Mouse (Mus musculus) gonadal fat pad, adult 2 months (tissue): Measurements from ENCODE around the gene Olfr150. TPM values are rescaled to one million over a fixed set of nuclear protein-coding genes. Genes with fewer than 3 reads are reported as not detected.
"Not testable (repeated sequence)": the region's sequence is repeated elsewhere in the genome, so short reads cannot be mapped to it uniquely, and the experiment has no call there.

Source experiments
- DNase-seq: peaks from one replicate; pipeline ENCODE4 v3.0.0-alpha.2; 2012; ENCODE audit warnings: low read depth
- polyA plus RNA-seq: library from polyadenylated mRNA; depleted of rRNA; stranded (reverse); fragments of >200 nt; gene quantifications from 2 replicates; pipeline ENCODE4 v1.2.3, GENCODE M21; 2012; rRNA removed

The Olfr150 gene
- polyA plus RNA-seq = not detected in 2 replicates

DNA sequence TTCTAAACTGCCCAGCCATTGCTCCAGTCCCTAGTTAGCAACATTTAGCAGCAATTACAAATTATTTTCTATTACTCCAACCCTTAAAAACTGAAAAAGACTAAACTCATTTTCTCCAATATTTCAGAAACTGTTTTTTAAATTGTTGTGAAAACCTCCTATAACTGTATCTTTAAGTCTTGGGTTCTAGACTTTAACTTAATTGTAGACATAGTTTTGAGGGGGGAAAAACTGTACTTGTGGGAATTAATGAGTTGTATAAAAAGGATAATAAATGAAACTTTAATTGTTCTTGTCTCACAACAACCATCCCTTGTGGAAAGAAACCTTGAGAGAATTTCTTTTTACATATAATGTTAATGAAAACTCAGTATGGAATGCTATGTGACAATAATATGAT, at the start of gene Olfr150:
Olfr150 (plus strand) TSS at position 301 of the 400 bp plus-strand sequence.
- no peak for DNase-seq

DNA sequence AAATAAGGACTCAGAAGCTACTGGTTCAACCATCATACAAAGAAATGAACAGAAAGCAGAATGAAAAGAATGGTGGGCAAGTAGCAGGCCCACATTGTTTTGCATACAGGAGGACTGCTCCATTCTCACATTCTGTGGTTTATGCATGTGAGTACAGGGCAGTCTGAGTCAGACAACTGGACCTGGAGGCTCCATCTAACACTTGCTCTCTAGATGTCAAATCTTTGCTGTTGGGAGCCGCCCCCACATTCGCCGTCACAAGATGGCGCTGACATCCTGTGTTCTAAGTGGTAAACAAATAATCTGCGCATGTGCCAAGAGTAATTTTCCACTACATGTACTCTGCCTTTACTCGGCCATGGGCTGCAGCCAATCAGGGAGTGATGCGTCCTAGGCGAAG, 29.7 kb upstream of the Olfr150 start:
- not testable (repeated sequence) for DNase-seq

DNA sequence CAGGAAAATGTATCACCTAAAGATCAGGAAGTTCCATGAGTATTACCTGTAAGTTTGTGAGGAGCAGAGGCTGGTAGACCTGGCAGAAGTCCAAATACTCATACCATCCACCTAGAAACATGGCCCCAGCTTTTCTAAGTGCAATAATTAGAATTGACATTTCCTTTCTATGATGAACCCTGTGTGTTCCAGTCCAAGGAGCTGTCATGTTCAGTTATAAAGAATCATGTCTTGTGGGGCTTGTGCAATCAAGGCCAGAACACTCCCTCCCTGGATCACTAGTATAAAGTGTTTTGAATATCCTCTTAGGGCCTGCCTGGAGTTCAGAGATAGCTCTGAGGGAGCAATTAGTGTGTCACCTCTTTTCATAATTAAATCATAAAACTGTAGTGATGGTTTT, 23.8 kb upstream of the Olfr150 start, which contains the start of gene Olfr149:
Olfr149 (minus strand) TSS at position 101 of the 400 bp plus-strand sequence.
- no peak for DNase-seq

DNA sequence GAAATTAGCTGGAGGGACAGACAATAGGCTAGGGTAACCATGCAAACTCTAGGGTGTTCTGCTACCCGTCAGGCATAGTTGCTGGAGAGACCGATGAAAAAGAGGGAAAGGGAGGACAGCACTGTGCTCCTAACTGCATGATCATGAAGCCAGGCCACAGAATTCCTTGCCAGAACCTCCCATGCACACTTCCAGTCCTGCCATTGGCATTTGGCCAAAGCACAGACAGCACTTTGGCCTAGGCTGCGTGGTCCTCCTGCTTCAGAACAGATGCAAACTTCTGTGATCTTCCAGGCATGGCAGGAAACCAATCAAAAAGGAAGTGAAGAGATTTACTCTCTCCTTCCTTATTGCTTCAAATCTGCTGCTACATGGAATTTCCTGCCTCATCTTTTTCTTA, 21.8 kb upstream of the Olfr150 start:
- DNase-seq = no peak

- no peak for DNase-seq
These were observed 19.7 kb upstream of the Olfr150 start, which contains the start of gene Olfr965 for GRCm38 (mm10) chr9:39711053-39711452. TSS of gene Olfr965 (plus strand) at chr9:39711353.

GRCm38 (mm10) chr9:39740741-39741140, 10.0 kb downstream of the Olfr150 start:
- no peak for DNase-seq

GRCm38 (mm10) chr9:39745949-39746348, 15.2 kb downstream of the Olfr150 start, which contains the start of gene Olfr967:
TSS of gene Olfr967 (plus strand) at chr9:39746249.
- no peak for DNase-seq

- no peak for DNase-seq
These were observed 15.7 kb downstream of the Olfr150 start for GRCm38 (mm10) chr9:39746428-39746827.

DNA sequence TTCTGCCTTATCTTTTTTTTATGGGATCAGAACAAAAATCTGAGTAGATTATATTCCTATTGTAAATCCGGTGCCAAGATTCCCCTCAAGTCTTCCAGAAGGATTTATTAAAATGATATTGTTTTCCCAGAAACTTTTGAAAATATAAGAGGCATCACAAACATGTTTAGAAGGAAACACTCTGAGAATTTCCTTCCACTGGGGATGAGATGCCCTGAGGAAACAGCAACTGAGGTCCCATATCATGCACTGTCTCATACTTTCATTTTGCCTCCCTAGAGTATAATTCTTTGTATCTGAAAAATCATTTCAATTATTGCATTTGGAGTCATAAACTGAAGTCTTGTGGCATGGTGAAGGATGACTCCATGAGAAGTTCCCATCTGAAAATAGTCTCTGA, 52.4 kb downstream of the Olfr150 start, which contains the start of gene Olfr968:
Olfr968 (minus strand) TSS at position 101 of the 400 bp plus-strand sequence.
- DNase-seq = no peak

Other genes starting within 250 kb of the Olfr150 start
- not detected in 2 replicates for gene Olfr44, start 237.0 kb upstream of the Olfr150 start, polyA plus RNA-seq
- not detected in 2 replicates for gene Olfr957, start 215.2 kb upstream of the Olfr150 start, polyA plus RNA-seq
- gene Olfr958, start 176.9 kb upstream of the Olfr150 start, polyA plus RNA-seq = not detected in 2 replicates
- not detected in 2 replicates for gene Olfr959, start 155.4 kb upstream of the Olfr150 start, polyA plus RNA-seq
- gene AW551984, start 126.6 kb upstream of the Olfr150 start, polyA plus RNA-seq = 0.32 and 0.46 TPM in 2 replicates
- not detected in 2 replicates for gene Olfr148, start 120.3 kb upstream of the Olfr150 start, polyA plus RNA-seq
- gene Olfr960, start 109.6 kb upstream of the Olfr150 start, polyA plus RNA-seq = not detected in 2 replicates
- gene Olfr961, start 85.9 kb upstream of the Olfr150 start, polyA plus RNA-seq = not detected in 2 replicates
- not detected in 2 replicates for gene Olfr963, start 63.8 kb upstream of the Olfr150 start, polyA plus RNA-seq
- not detected in 2 replicates for gene Olfr149, start 23.9 kb upstream of the Olfr150 start, polyA plus RNA-seq
- not detected in 2 replicates for gene Olfr965, start 19.6 kb upstream of the Olfr150 start, polyA plus RNA-seq
- not detected in 2 replicates for gene Olfr967, start 15.3 kb downstream of the Olfr150 start, polyA plus RNA-seq
- not detected in 2 replicates for gene Olfr968, start 52.3 kb downstream of the Olfr150 start, polyA plus RNA-seq
- not detected in 2 replicates for gene Olfr969, start 60.0 kb downstream of the Olfr150 start, polyA plus RNA-seq
- not detected in 2 replicates for gene Olfr970, start 77.9 kb downstream of the Olfr150 start, polyA plus RNA-seq
- gene Olfr971, start 105.9 kb downstream of the Olfr150 start, polyA plus RNA-seq = not detected in 2 replicates
- not detected in 2 replicates for gene Olfr972, start 135.4 kb downstream of the Olfr150 start, polyA plus RNA-seq
- gene Olfr229, start 176.4 kb downstream of the Olfr150 start, polyA plus RNA-seq = not detected in 2 replicates
- not detected in 2 replicates for gene Olfr974, start 206.5 kb downstream of the Olfr150 start, polyA plus RNA-seq
- gene Olfr975, start 221.1 kb downstream of the Olfr150 start, polyA plus RNA-seq = not detected in 2 replicates
- not detected in 2 replicates for gene Olfr976, start 230.2 kb downstream of the Olfr150 start, polyA plus RNA-seq